Mouse (Mus musculus) frontal cortex, postnatal 10 days (tissue): ENCODE data around the gene Cgnl1.

Experiments
- DNase-seq, 2 experiments: peaks; one replicate each; pipeline ENCODE4 v3.0.0; 2022; ENCODE audit warnings: low spot score in 2 of 2, mixed read lengths in 1 of 2

Gene Cgnl1

GRCm38 (mm10) chr9:71770991-71771767 lies at the start of gene Cgnl1:
Gene Cgnl1, minus strand, starts transcription at chr9:71771602.
- peak in 1 of 2 experiments; percentile 29 for DNase-seq

GRCm38 (mm10) chr9:71818453-71818852 lies 47.1 kb upstream of the Cgnl1 start:
- no peak for DNase-seq

- no peak for DNase-seq
These were observed 44.7 kb upstream of the Cgnl1 start for GRCm38 (mm10) chr9:71816121-71816520.

GRCm38 (mm10) chr9:71813565-71813964 lies 42.2 kb upstream of the Cgnl1 start:
- DNase-seq = no peak

GRCm38 (mm10) chr9:71812914-71813313 lies 41.5 kb upstream of the Cgnl1 start:
- DNase-seq = no peak

GRCm38 (mm10) chr9:71812402-71812801 lies 41.0 kb upstream of the Cgnl1 start:
- no peak for DNase-seq

GRCm38 (mm10) chr9:71811404-71811803 lies 40.0 kb upstream of the Cgnl1 start:
- DNase-seq = no peak

GRCm38 (mm10) chr9:71810723-71811122 lies 39.3 kb upstream of the Cgnl1 start:
- no peak for DNase-seq

- DNase-seq = no peak
These were observed 37.3 kb upstream of the Cgnl1 start for GRCm38 (mm10) chr9:71808640-71809254.

GRCm38 (mm10) chr9:71807801-71808200 lies 36.4 kb upstream of the Cgnl1 start:
- no peak for DNase-seq

- DNase-seq = peak; percentile 34 to 73
These were observed 35.0 kb upstream of the Cgnl1 start for GRCm38 (mm10) chr9:71806422-71806805.

- no peak for DNase-seq
These were observed 34.4 kb upstream of the Cgnl1 start for GRCm38 (mm10) chr9:71805646-71806421.

- DNase-seq = no peak
These were observed 32.7 kb upstream of the Cgnl1 start for GRCm38 (mm10) chr9:71804116-71804515.

GRCm38 (mm10) chr9:71803281-71803680 lies 31.9 kb upstream of the Cgnl1 start:
- DNase-seq = no peak

- no peak for DNase-seq
These were observed 28.2 kb upstream of the Cgnl1 start for GRCm38 (mm10) chr9:71799598-71799997.

GRCm38 (mm10) chr9:71798176-71798575 lies 26.8 kb upstream of the Cgnl1 start:
- no peak for DNase-seq

- DNase-seq = no peak
These were observed 6.0 kb upstream of the Cgnl1 start for GRCm38 (mm10) chr9:71777404-71777803.

GRCm38 (mm10) chr9:71776337-71776736 lies 4.9 kb upstream of the Cgnl1 start:
- no peak for DNase-seq

GRCm38 (mm10) chr9:71773563-71773962 lies 2.2 kb upstream of the Cgnl1 start:
- DNase-seq = no peak

- DNase-seq = no peak
These were observed 936 bp upstream of the Cgnl1 start for GRCm38 (mm10) chr9:71772338-71772737.

GRCm38 (mm10) chr9:71770484-71770883 lies 918 bp downstream of the Cgnl1 start:
- DNase-seq = no peak

GRCm38 (mm10) chr9:71769701-71770100 lies 1.7 kb downstream of the Cgnl1 start:
- DNase-seq = no peak

- no peak for DNase-seq
These were observed 3.3 kb downstream of the Cgnl1 start for GRCm38 (mm10) chr9:71768119-71768518.
